Mouse (Mus musculus) liver, adult 2 months (tissue): ENCODE data around the gene Stat5b. TPM values are rescaled to one million over a fixed set of nuclear protein-coding genes. Genes with fewer than 3 reads are reported as not detected.

Source experiments
- DNase-seq: peaks from one replicate; pipeline ENCODE4 v3.0.0-alpha.2; 2011; ENCODE audit warnings: low read depth, low spot score; ENCODE audit errors: extremely low read depth
- H3K27ac ChIP-seq: fragments of 200-500 bp; replicated peaks from 2 replicates; pipeline ENCODE4 v1.5.1; 2012; ENCODE audit warnings: low read depth, mild to moderate bottlenecking, control low read depth, inconsistent platforms, low read length; ENCODE audit not compliant: insufficient read depth
- H3K27me3 ChIP-seq: fragments of 200-500 bp; 2 replicates; pipeline ENCODE4 v1.6.1; 2012; ENCODE audit warnings: mild to moderate bottlenecking, moderate library complexity, low read length, inconsistent platforms; ENCODE audit not compliant: control insufficient read depth, insufficient read depth
- H3K36me3 ChIP-seq: fragments of 200-500 bp; 2 replicates; pipeline ENCODE4 v1.6.1; 2012; ENCODE audit warnings: low read length, inconsistent platforms; ENCODE audit not compliant: control insufficient read depth, insufficient read depth
- H3K4me1 ChIP-seq: fragments of 200-500 bp; 2 replicates; pipeline ENCODE4 v1.6.1; 2011; ENCODE audit warnings: low read length; ENCODE audit not compliant: control insufficient read depth, insufficient read depth
- H3K4me3 ChIP-seq: fragments of 200-500 bp; 2 replicates; pipeline ENCODE4 v1.5.1; 2011; ENCODE audit warnings: low read depth, mild to moderate bottlenecking, control low read depth, low read length, moderate library complexity; ENCODE audit not compliant: insufficient read depth
- H3K79me2 ChIP-seq: fragments of 200-500 bp; 2 replicates; pipeline ENCODE4 v1.6.1; 2012; ENCODE audit warnings: inconsistent platforms, mild to moderate bottlenecking, low read length, moderate library complexity; ENCODE audit not compliant: control insufficient read depth, insufficient read depth
- H3K9ac ChIP-seq: fragments of 200-500 bp; 2 replicates; pipeline ENCODE4 v1.6.1; 2012; ENCODE audit warnings: low read depth, mild to moderate bottlenecking, control low read depth, inconsistent platforms, low read length
- CTCF ChIP-seq: fragments of 200-500 bp; IDR thresholded peaks from 2 replicates; pipeline ENCODE4 v1.5.1; 2011; ENCODE audit warnings: low read depth, low read length, control low read depth
- POLR2A ChIP-seq: fragments of 200-500 bp; IDR thresholded peaks from 2 replicates; pipeline ENCODE4 v1.6.1; 2011; ENCODE audit warnings: low read length, control low read depth; ENCODE audit not compliant: insufficient read depth; ENCODE audit errors: extremely low read depth
- WGBS: fragments of 180-500 bp; shearing (Covaris S2); methylation state at CpG from one replicate; pipeline ENCODE4 v1.1.7; 2018; 5-methylcytosine and 5-hydroxymethylcytosine counted together
- polyA plus RNA-seq: library from polyadenylated mRNA; depleted of rRNA; stranded (reverse); fragments of >200 nt; gene quantifications from 2 replicates; pipeline ENCODE4 v1.2.3, GENCODE M21; 2012; rRNA removed
- total RNA-seq: library from RNA; depleted of rRNA; stranded (reverse); fragments of >200 nt; gene quantifications from 2 replicates; pipeline ENCODE4 v1.2.3, GENCODE M21; 2014; rRNA removed

Stat5b gene
- total RNA-seq (31.8 and 33.0 TPM in 2 replicates), polyA plus RNA-seq (32.0 and 35.2 TPM in 2 replicates)

GRCm38 (mm10) chr11:100850038-100850777 lies at the start of gene Stat5b:
Gene Stat5b, minus strand, starts transcription at chr11:100850724.
- no peaks in the 10 kb centered on the region for H3K36me3 ChIP-seq
- peak; percentile 49 for DNase-seq
- H3K27ac ChIP-seq, result peak within 1 kb of the TSS; percentile 99
- H3K4me3 ChIP-seq, result peak within 1 kb of the TSS; percentile 99
- WGBS, result under 1% methylated on average over 85 of the region's 104 CpGs
- H3K9ac ChIP-seq, result peak within 1 kb of the TSS; percentile 100
- peak; percentile 69; the same call in 1 of the 2 replicates for TF ChIP-seq POLR2A
- TF ChIP-seq CTCF, result no peak
- H3K27me3 ChIP-seq, result no peaks in the 10 kb centered on the region
- H3K79me2 ChIP-seq, result peaks cover 25% of the 10 kb centered on the region
- peaks cover 15% of the 10 kb centered on the region for H3K4me1 ChIP-seq

GRCm38 (mm10) chr11:100898441-100899199 lies 48.1 kb upstream of the Stat5b start:
- H3K4me3 ChIP-seq, result no peak overlapping the region
- TF ChIP-seq CTCF (no peak), POLR2A (no peak)
- peaks cover 61% of the 10 kb centered on the region for H3K36me3 ChIP-seq
- H3K4me1 ChIP-seq, result no peaks in the 10 kb centered on the region
- H3K27ac ChIP-seq, result no peak overlapping the region
- no peaks in the 10 kb centered on the region for H3K79me2 ChIP-seq
- WGBS, result 91% methylated on average over 16 of the region's 16 CpGs
- no peaks in the 10 kb centered on the region for H3K27me3 ChIP-seq
- H3K9ac ChIP-seq, result no peak overlapping the region
- no peak for DNase-seq

- Histone ChIP-seq H3K27me3 (no peaks in the 10 kb centered on the region), H3K36me3 (peaks cover 61% of the 10 kb centered on the region), H3K4me1 (no peaks in the 10 kb centered on the region), H3K79me2 (no peaks in the 10 kb centered on the region), H3K9ac (no peak overlapping the region), H3K27ac (no peak overlapping the region), H3K4me3 (no peak overlapping the region)
- no peak for DNase-seq
- TF ChIP-seq CTCF (no peak), POLR2A (no peak)
- WGBS, result 77% methylated on average over 7 of the region's 7 CpGs
Observed at GRCm38 (mm10) chr11:100897294-100898231, 47.0 kb upstream of the Stat5b start.

GRCm38 (mm10) chr11:100896078-100896477 lies 45.6 kb upstream of the Stat5b start:
- Histone ChIP-seq H3K9ac (no peak overlapping the region), H3K27me3 (no peaks in the 10 kb centered on the region), H3K36me3 (peaks cover 59% of the 10 kb centered on the region), H3K79me2 (no peaks in the 10 kb centered on the region), H3K4me1 (no peaks in the 10 kb centered on the region), H3K4me3 (no peak overlapping the region), H3K27ac (no peak overlapping the region)
- no peak for DNase-seq
- no peak for TF ChIP-seq CTCF
- TF ChIP-seq POLR2A, result no peak
- WGBS, result 65% methylated on average over 10 of the region's 10 CpGs

- H3K79me2 ChIP-seq, result no peaks in the 10 kb centered on the region
- H3K27ac ChIP-seq, result no peak overlapping the region
- 80% methylated on average over 9 of the region's 9 CpGs for WGBS
- TF ChIP-seq POLR2A (no peak), CTCF (no peak)
- H3K36me3 ChIP-seq, result peaks cover 62% of the 10 kb centered on the region
- H3K9ac ChIP-seq, result no peak overlapping the region
- H3K27me3 ChIP-seq, result no peaks in the 10 kb centered on the region
- no peak for DNase-seq
- no peaks in the 10 kb centered on the region for H3K4me1 ChIP-seq
- H3K4me3 ChIP-seq, result no peak overlapping the region
Observed at GRCm38 (mm10) chr11:100894146-100894918, 43.8 kb upstream of the Stat5b start.
